Mouse (Mus musculus) liver, adult 2 months (tissue): ENCODE results near the gene Tmc5.

ENCODE experiments used
- CTCF ChIP-seq: fragments of 200-500 bp; IDR thresholded peaks from 2 replicates; pipeline ENCODE4 v1.5.1; 2011; ENCODE audit warnings: low read depth, low read length, control low read depth
- POLR2A ChIP-seq: fragments of 200-500 bp; IDR thresholded peaks from 2 replicates; pipeline ENCODE4 v1.6.1; 2011; ENCODE audit warnings: low read length, control low read depth; ENCODE audit not compliant: insufficient read depth; ENCODE audit errors: extremely low read depth

- no peak for TF ChIP-seq POLR2A
- TF ChIP-seq CTCF, result no peak
Observed at GRCm38 (mm10) chr7:118579938-118580337, 17.2 kb upstream of the Tmc5 start.
